In the genomic region with DNA sequence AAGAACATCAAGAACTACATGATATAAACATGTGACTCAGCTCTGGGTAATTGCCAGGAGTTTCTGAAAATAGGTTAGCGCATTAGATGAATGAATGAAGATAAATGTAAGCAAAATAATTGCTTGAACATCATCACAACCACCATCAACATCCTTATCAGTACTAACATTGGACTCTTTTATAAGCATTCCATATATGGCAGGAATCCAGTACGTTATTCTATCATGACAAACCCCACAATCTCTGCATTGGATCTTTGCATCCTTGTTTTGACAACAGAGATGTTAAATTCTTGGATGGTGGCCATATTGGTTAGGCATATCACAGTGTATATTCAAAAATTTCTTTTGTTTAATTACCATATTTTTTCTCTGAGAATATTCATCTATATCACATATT, we compare ENCODE assay signal across 22 mouse cellular contexts.
DNase-seq lines count a peak whose midpoint lies in the region; ATAC-seq and TF ChIP-seq lines count a peak whose summit lies in the region.
"Had no signal": no experiment of that assay in that cellular context is flagged by ENCODE, and none has a peak within 500 bp of the region (broad histone marks: within the 10 kb centered on the region; RNA-seq: fewer than 3 reads in every experiment).

No protein-coding gene starts in this region.

- no peak overlapping the region for H3K9ac ChIP-seq in forebrain, embryonic 15.5 days (replicated peaks)
- no peak overlapping the region for H3K9ac ChIP-seq in lung, embryonic 14.5 days
- H3K9ac ChIP-seq: heart, embryonic 13.5 days; hindbrain, embryonic 15.5 days; intestine, embryonic 15.5 days had no signal

- DNase-seq in cerebellum, adult 9-10 months, result peak; percentile 24
- no peak for DNase-seq in cerebellum, adult 11-12 months
- DNase-seq in forebrain, embryonic 10.5 days (ENCODE audit: extremely low spot score, low spot score), result no peak
- peak; percentile 9 for DNase-seq in lung, embryonic 14.5 days
- no peak for DNase-seq in lung, adult 18-20 months
- DNase-seq: adrenal gland, adult 8-10 months; adrenal gland, postnatal 25 days; cerebellum, adult 11 months; cerebellum, adult 8-10 months; gastrocnemius, postnatal 10 days; gastrocnemius, postnatal 36 days; heart, adult 2 months; heart, postnatal 14 days; heart, postnatal 4 days; kidney, adult 11 months; kidney, adult 8-10 months had no signal

- TF ChIP-seq CTCF in lung, embryonic 14.5 days (IDR thresholded peaks at IDR 0.05; ENCODE audit: low read depth), result no peak

- peak; percentile 59 for ATAC-seq in forebrain, embryonic 15.5 days (replicated peaks)
- ATAC-seq in lung, embryonic 14.5 days (ENCODE audit: insufficient read depth), result no peak
- ATAC-seq: activated CD4-positive, CD25-positive, alpha-beta regulatory T cell, adult 4 months; intestine, embryonic 15.5 days had no signal

- no peak overlapping the region for H3K4me2 ChIP-seq in forebrain, embryonic 15.5 days (replicated peaks)
- no peak overlapping the region for H3K4me2 ChIP-seq in lung, embryonic 14.5 days
- H3K4me2 ChIP-seq: heart, embryonic 13.5 days; hindbrain, embryonic 15.5 days; intestine, embryonic 15.5 days had no signal

- no peaks in the 10 kb centered on the region for H3K9me3 ChIP-seq in forebrain, embryonic 15.5 days
- no peaks in the 10 kb centered on the region for H3K9me3 ChIP-seq in forebrain, embryonic 10.5 days
- H3K9me3 ChIP-seq in lung, embryonic 14.5 days (ENCODE audit: low read depth, low read length), result no peaks in the 10 kb centered on the region
- H3K9me3 ChIP-seq: heart, embryonic 10.5 days; heart, embryonic 13.5 days; hindbrain, embryonic 15.5 days; intestine, embryonic 15.5 days had no signal

- 64% methylated on average over 2 of the region's 2 CpGs for WGBS in forebrain, embryonic 15.5 days
- WGBS in forebrain, embryonic 10.5 days, result 88% methylated on average over 2 of the region's 2 CpGs
- 66% methylated on average over 2 of the region's 2 CpGs for WGBS in lung, embryonic 14.5 days

- H3K27ac ChIP-seq in forebrain, embryonic 15.5 days (replicated peaks), result no peak overlapping the region
- H3K27ac ChIP-seq in forebrain, embryonic 10.5 days, result no peak overlapping the region
- H3K27ac ChIP-seq in lung, embryonic 14.5 days (ENCODE audit: low read depth), result no peak overlapping the region
- H3K27ac ChIP-seq: heart, adult 2 months; heart, embryonic 10.5 days; heart, embryonic 13.5 days; hindbrain, embryonic 15.5 days; intestine, embryonic 15.5 days had no signal

- H3K36me3 ChIP-seq in forebrain, embryonic 15.5 days, result no peaks in the 10 kb centered on the region
- no peaks in the 10 kb centered on the region for H3K36me3 ChIP-seq in forebrain, embryonic 10.5 days (replicated peaks)
- no peaks in the 10 kb centered on the region for H3K36me3 ChIP-seq in lung, embryonic 14.5 days (ENCODE audit: insufficient read depth)
- H3K36me3 ChIP-seq: heart, embryonic 10.5 days; heart, embryonic 13.5 days; hindbrain, embryonic 15.5 days; intestine, embryonic 15.5 days had no signal

- H3K4me1 ChIP-seq in forebrain, embryonic 15.5 days, result no peaks in the 10 kb centered on the region
- H3K4me1 ChIP-seq in forebrain, embryonic 10.5 days, result no peaks in the 10 kb centered on the region
- no peaks in the 10 kb centered on the region for H3K4me1 ChIP-seq in lung, embryonic 14.5 days (ENCODE audit: insufficient read depth)
- H3K4me1 ChIP-seq: heart, embryonic 10.5 days; heart, embryonic 13.5 days; hindbrain, embryonic 15.5 days; intestine, embryonic 15.5 days had no signal

- no peak overlapping the region for H3K4me3 ChIP-seq in forebrain, embryonic 15.5 days
- H3K4me3 ChIP-seq in forebrain, embryonic 10.5 days, result no peak overlapping the region
- no peak overlapping the region for H3K4me3 ChIP-seq in lung, embryonic 14.5 days (ENCODE audit: low read depth, low read length)
- H3K4me3 ChIP-seq: heart, adult 2 months; heart, embryonic 10.5 days; heart, embryonic 13.5 days; hindbrain, embryonic 15.5 days; intestine, embryonic 15.5 days had no signal

- H3K27me3 ChIP-seq in forebrain, embryonic 15.5 days, result no peaks in the 10 kb centered on the region
- H3K27me3 ChIP-seq in forebrain, embryonic 10.5 days (ENCODE audit: poor library complexity, severe bottlenecking), result no peaks in the 10 kb centered on the region
- H3K27me3 ChIP-seq in lung, embryonic 14.5 days (ENCODE audit: insufficient read depth, low read length), result no peaks in the 10 kb centered on the region
- H3K27me3 ChIP-seq: heart, embryonic 13.5 days; hindbrain, embryonic 15.5 days; intestine, embryonic 15.5 days had no signal

Comparison
In these comparisons a context has a peak if more than half of its experiments do, and no peak if none do; other contexts are left out.
1. DNase-seq: peak in cerebellum, adult 9-10 months (single experiment) and lung, embryonic 14.5 days (single experiment); none in cerebellum, adult 11-12 months (single experiment), forebrain, embryonic 10.5 days (single experiment) and lung, adult 18-20 months (0 of 2).